Mouse (Mus musculus) cerebellum, adult 11 months (tissue): ENCODE measurements around the gene H60c.
A peak's percentile ranks its signal among the peaks of the same experiment; 100 is the strongest.
"Not testable (repeated sequence)": the region's sequence is repeated elsewhere in the genome, so short reads cannot be mapped to it uniquely, and the experiment has no call there.

ENCODE experiments used
- DNase-seq: peaks from one replicate; pipeline ENCODE4 v3.0.0; 2022

The H60c gene

DNA sequence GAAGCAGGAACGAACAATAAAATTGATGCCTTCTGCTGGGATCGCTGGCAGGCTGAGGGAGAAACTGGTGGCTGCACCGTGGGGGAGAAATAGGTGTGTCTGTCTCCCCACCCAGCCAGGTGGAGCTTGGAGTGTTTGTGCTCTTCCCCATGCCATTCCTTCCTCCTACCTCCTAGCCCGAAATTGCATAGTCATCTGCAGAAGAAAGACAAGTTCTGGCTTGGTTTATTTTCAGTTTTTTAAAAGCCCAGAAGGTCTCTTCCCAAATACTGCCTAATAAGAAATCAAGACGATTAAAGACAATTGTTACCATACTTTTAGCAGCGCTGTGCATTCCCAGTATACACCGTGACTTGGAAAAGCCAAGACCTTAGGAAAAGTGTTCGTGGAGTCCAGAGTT is at the start of gene H60c:
TSS of gene H60c (minus strand) at position 101 of the 400 bp plus-strand sequence.
- no peak for DNase-seq

DNA sequence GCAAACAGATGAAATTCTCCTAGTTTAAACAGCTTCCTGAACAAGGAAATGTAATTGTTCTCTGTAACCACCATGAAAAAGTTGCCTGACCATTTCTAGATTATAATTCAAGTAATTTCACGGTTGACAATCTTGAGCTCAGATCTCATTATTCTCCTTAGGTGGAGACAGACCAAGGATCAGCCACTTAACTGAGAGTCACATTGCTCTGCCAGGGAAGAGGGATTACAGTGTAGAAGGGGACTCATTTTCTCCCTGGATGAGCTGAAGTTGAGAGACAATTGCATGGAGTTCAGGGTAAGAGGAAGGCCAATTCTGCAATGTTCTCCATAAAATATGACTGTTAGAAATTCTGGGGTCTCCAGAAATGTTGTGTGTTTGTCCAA is 41.2 kb upstream of the H60c start:
- no peak for DNase-seq

DNA sequence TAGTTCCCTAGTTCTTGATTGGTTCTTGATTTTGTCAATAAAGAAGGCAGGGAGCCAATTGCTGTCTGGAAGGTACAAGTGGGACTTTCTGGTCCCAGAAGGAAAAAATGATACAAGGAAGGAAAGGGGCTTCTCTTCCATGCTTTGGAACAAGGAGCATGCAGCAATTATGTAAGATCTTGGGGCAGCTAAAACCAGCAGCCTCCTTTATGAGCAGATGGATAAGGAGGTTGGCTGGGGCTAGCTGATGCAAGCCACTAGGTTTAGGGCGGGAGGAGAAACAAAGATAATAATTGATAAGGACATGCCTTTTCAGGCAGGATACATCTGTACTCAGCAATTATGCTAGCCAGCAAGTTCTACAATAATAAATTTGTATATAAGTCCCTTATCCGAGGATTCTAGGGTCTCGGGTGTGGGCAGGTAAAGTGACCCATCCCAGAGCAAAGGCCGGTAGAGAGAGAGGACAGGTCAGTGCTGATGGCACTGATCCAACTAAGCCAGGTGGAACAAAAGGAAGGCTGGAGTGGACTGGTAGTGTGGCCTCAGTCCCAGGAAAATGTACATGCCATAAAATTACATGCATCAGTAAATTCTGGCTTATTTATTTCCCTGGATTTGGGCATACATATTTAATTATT is 40.7 kb upstream of the H60c start:
- peak; percentile 59 for DNase-seq

DNA sequence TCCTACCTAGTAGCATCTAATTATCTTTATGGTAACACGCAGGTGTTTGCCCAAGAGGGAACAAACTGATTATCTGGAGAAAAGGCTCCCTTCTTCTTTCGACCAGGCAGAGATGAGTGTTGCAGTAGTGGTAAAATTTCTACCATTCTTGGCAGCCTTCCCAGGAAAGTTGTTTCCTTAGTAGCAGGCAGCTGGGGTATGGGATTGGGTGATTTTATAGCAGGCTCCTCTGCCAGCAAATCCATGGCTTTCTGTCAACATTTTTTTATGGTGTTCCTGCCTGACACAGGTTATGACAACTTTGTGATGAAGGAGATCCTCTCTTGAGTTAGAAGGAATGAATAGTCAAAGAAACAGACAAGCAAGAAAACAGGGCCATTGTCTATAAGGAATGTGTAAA is 40.2 kb upstream of the H60c start:
- peak; percentile 12 for DNase-seq

- DNase-seq = no peak
These were observed 26.4 kb upstream of the H60c start for GRCm38 (mm10) chr10:3293969-3294368.

DNA sequence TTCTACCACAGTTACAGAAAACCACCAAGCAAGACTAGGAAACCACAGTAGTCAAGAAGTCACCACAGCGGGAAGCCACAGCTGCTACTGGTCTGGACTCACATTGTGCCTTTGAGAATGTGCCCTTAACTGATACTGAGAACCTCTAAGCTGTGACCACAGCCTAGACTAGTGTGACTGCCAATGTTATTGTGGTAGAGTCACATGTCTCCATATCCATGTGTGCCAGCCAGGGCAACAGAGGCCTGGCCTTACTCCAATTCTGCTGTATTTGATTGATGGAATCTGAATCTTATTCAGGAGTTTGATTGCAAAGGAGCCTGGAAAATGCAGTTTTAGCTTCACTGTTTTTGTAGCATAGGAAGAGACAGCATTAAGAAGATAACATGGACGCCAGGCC is 13.5 kb upstream of the H60c start:
- no peak for DNase-seq

DNA sequence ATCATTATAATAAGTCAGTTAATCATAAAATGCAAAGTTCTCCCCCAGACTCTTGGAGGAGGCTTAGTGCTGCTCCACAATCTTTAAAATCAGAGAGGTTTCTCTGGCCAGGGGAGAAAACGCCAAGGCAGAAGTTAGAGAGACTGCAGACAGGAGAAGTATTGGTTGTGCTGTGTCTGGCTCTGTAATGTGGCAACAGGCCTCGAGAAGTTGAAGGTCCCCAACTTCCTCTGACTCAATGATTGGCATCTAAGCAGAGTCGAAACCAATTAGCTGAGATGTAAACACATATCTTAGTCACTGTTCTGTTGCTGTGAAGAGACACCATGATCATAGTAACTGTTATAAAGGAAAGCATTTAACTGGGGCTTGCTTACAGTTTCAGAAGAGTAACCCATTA is 6.5 kb upstream of the H60c start:
- DNase-seq = no peak

DNA sequence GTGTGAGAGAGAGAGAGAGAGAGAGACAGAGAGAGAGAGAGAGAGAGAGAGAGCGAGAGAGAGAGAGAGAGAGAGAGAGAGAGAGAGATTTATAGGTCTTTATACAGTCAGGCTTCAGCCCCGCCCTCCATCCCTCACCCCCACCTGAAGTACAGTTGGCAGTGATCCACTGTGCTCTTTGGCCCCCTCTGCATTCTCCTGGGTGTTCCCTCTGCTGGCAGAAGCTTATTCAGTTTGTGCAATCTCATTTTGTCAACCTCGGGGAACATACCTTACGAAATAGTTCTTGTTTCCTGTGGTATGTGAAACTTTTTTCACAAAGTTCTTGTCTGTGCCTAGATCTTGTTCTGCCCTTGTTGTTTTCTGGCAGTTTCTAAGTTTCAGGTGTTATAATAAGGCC is 3.5 kb upstream of the H60c start:
- DNase-seq = no peak

GRCm38 (mm10) chr10:3266729-3267128 is 842 bp downstream of the H60c start:
- no peak for DNase-seq

DNA sequence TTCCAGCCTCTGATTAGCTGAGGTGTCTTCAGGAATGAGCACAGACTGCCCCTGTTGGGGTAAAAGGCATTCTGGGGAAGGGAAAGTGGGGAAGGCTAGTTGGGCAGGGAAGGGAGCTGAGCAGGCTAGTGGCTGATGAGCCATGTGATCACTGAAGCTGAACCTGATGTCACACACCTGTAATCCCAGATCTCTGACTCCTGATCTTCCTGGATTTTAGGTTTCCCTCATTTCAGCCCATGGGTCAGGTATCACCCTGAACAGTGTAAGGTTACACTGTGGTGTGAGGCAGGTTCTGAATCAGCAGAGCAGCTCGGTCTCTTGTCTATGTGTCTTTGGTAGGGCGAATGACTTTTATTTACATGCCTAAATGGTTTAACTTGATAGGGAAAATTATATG is 4.8 kb downstream of the H60c start:
- DNase-seq = no peak

DNA sequence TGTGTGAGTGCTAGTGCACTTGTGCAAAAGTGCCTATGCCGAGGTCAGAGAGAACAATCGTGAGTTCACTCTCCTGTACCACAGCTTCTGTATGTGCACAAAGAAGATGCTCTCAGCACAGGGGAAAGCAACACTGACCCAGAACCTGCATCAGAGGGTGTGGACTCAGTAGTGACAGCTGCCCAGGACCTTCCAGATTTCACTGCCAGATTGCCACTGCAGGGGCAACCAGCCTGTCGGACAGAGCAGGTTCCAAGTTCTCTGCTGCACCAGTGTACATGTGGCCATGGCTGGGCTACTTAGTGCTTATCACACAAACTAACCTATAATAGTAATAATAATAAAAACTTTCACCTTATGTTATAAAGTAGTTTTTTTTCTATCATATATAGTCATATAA is 10.2 kb downstream of the H60c start:
- DNase-seq = no peak

- DNase-seq = not testable (repeated sequence)
These were observed 29.1 kb downstream of the H60c start for GRCm38 (mm10) chr10:3238436-3238835.

DNA sequence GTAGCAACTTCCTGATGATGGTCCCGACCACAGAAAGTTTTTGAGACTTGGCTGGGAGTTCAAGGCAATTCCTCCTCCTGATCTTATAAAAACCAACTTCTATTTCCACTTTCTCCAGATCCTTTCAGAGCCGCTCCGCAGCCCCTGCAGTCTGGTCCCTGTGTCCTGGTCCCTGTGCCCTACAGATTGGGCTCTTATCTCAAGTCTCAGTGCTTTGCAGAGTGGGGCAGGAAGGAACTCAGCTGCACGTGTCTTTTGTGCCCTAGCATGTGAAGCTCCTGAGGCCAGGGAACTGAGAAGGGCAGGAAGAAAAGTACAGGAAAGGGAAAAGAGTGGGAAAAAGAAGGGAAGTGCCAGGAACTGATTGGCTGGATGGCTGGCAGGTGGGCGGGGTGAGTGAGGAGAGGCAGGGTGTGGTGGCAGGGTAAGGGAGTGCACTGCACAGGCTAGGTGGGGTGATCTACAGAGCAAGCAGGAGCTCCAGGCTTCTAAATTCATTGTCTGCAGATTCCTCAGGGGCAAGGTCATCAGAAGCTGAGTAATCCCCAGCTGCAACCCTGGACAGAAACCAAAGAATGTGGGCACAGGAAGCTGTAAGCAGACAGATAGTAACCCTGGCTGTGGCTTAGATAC is 30.8 kb downstream of the H60c start:
- DNase-seq = no peak

DNA sequence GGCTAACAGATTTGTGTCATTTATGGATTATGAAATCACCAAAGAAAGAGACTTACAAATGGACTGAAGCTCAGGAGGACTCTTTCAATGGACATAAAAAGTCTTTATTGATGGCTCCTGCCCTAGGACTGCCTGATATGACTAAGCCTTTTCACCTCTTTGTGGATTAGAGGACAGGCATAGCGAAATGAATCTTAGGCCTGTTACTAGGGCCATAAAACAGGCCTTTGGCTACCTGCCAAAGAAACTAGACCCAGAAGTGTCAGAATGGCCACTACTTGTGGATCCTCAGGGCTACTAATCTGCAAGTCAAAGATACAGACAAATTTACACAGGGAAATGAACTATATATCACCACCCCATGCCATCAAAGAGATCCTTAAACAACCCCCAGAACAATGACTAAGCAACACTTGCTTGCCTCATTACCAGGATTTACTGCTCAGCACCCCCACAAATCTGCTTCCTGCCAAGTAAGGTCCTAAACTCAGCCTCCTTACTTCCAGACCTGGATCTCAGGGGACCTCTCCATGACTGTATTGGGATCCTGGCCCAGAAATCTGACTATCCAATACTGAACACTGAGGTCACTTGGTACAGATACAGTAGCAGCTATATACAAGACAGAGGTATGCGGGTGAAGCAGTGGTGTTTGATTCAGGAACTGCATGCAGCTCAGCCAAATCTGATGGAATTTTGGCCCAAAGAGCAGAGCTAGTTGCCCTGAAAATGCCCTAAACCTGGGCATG is 39.0 kb downstream of the H60c start:
- DNase-seq = no peak
